ENCODE assay signal across 8 mouse cellular contexts in the genomic region with DNA sequence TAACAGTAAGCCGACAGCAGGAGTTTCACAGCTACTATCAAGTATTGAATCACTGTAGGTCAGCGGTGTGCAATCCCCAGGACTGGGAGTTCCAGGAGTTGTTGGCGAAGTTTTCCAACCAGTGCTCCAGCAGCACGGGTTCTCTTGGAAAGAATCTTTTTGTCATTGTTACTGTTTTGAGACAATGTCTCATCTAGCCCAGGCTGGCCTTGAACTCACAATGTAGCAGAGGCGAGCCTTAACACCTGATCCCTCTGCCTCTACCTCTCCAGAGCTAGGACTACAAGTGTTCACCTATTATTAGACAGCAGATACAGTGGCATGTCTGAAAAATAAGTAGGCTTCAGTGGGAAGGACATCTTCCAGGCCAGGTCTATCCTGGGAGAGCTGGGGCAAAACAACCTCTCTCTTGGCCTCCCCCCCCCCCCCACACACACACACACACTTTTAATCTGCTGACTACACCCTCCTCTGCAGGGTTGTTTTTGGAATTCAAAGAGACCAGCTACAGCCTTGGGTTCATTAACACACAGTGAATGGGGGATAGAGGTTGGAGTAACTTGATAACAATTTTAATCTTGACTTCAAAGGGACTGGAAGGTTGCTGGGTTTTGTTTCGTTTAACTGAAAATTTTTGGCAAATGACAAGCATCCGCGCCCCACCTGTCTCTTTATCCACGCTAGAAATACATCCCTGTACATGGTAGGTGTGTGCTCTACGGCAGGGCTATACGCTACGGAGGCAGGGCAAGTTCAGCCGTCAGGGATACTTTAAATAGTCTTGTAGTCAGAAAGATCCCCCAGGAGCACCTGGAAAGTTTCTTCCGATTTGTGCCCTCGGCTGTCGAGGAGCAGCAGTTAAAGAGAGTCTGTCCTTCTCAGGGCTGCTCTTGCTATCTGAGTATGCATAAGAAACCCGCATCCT.
DNase-seq lines count a peak whose midpoint lies in the region; ATAC-seq and TF ChIP-seq lines count a peak whose summit lies in the region.

No protein-coding gene starts in this region.

- TF ChIP-seq CTCF in gastrocnemius, adult 2 months (IDR thresholded peaks at IDR 0.05), result no peak
- TF ChIP-seq CTCF in spleen, adult 2 months (IDR thresholded peaks at IDR 0.05; ENCODE audit: extremely low read depth, insufficient read depth, insufficient read length, insufficient replicate concordance), result no peak

- H3K9me3 ChIP-seq in liver, embryonic 13.5 days (replicated peaks), result no peaks in the 10 kb centered on the region

- H3K27ac ChIP-seq in gastrocnemius, adult 2 months, result peak overlapping the region; percentile 84
- peak overlapping the region; percentile 54 for H3K27ac ChIP-seq in spleen, adult 2 months (ENCODE audit: insufficient read depth, low read length)
- H3K27ac ChIP-seq in liver, embryonic 13.5 days, result no peak overlapping the region

- no peaks in the 10 kb centered on the region for H3K36me3 ChIP-seq in spleen, adult 2 months (ENCODE audit: control insufficient read depth, insufficient read depth, low read length)
- no peaks in the 10 kb centered on the region for H3K36me3 ChIP-seq in liver, embryonic 13.5 days

- peaks cover 10% of the 10 kb centered on the region; the same call in 1 of the 2 replicates for H3K4me1 ChIP-seq in spleen, adult 2 months (ENCODE audit: control insufficient read depth, insufficient read depth, insufficient read length)
- peaks cover 22% of the 10 kb centered on the region; the same call in 1 of the 2 replicates for H3K4me1 ChIP-seq in liver, embryonic 13.5 days (replicated peaks)

- no peak overlapping the region for H3K9ac ChIP-seq in liver, embryonic 13.5 days

- peak overlapping the region; percentile 64 for H3K4me3 ChIP-seq in gastrocnemius, adult 2 months
- no peak overlapping the region for H3K4me3 ChIP-seq in spleen, adult 2 months (ENCODE audit: extremely low read depth, insufficient read depth, insufficient read length)
- peak overlapping the region; percentile 42; the same call in 1 of the 2 replicates for H3K4me3 ChIP-seq in liver, embryonic 13.5 days (replicated peaks)

- no peak for DNase-seq in gastrocnemius, adult 2 months
- DNase-seq in gastrocnemius, postnatal 36 days, result no peak
- DNase-seq in spleen, adult 2 months (ENCODE audit: low read depth in 1 of 2, low spot score in 2 of 2), result no peak
- no peak for DNase-seq in spleen, postnatal 4 days (ENCODE audit: low spot score in 2 of 2)
- DNase-seq in liver, embryonic 13.5 days, result no peak
- no peak for DNase-seq in embryo, embryonic 10 days (ENCODE audit: low spot score)
- DNase-seq in left cerebral cortex, adult 18-20 months (ENCODE audit: low spot score in 2 of 2), result no peak
- DNase-seq in frontal cortex, adult 2 months (ENCODE audit: extremely low spot score in 1 of 2, low spot score in 1 of 2), result no peak

- H3K4me2 ChIP-seq in liver, embryonic 13.5 days, result peak overlapping the region; percentile 48

- ATAC-seq in liver, embryonic 13.5 days (ENCODE audit: low read depth), result no peak

- no peaks in the 10 kb centered on the region for H3K27me3 ChIP-seq in spleen, adult 2 months (ENCODE audit: control insufficient read depth, insufficient read depth, low read length)
- peaks cover 69% of the 10 kb centered on the region for H3K27me3 ChIP-seq in liver, embryonic 13.5 days

- intact Hi-C loops in gastrocnemius, adult 2 months (cut with DNase I), result no loop called here
- intact Hi-C loops in gastrocnemius, postnatal 36 days (cut with DNase I), result loop anchor here (5.0 kb wide), 1 partner anchor 97 kb away; no protein-coding TSS in a partner anchor

- WGBS in spleen, adult 2 months, result 63% methylated on average over 17 of the region's 17 CpGs
- WGBS in liver, embryonic 13.5 days (ENCODE audit: insufficient replicate concordance), result 25% methylated on average over 17 of the region's 17 CpGs

- no peak for TF ChIP-seq POLR2A in spleen, adult 2 months (IDR thresholded peaks at IDR 0.05; ENCODE audit: low read depth, low read length)
